Mouse (Mus musculus) forebrain, embryonic 12.5 days (tissue): ENCODE results near the gene Tmco1. TPM values are rescaled to one million over a fixed set of nuclear protein-coding genes. Genes with fewer than 3 reads are reported as not detected.
"Not testable (repeated sequence)": the region's sequence is repeated elsewhere in the genome, so short reads cannot be mapped to it uniquely, and the experiment has no call there.

Experiments
- ATAC-seq: fragments of 200-750 bp; cut with Nextera tagmentation; 2 replicates; pipeline ENCODE4 v1.8.0; 2017; ENCODE audit warnings: moderate TSS enrichment; ENCODE audit not compliant: low FRiP score
- H3K27ac ChIP-seq: fragments of 300-500 bp; sonication (generic); 2 replicates; pipeline ENCODE4 v1.5.1; 2016; ENCODE audit warnings: mild to moderate bottlenecking
- H3K27me3 ChIP-seq: fragments of 300-500 bp; sonication (generic); 2 replicates; pipeline ENCODE4 v1.6.1; 2016; ENCODE audit warnings: mild to moderate bottlenecking
- H3K36me3 ChIP-seq: fragments of 300-500 bp; sonication (generic); replicated peaks from 2 replicates; pipeline ENCODE4 v1.6.1; 2016; ENCODE audit warnings: mild to moderate bottlenecking
- H3K4me1 ChIP-seq: fragments of 300-500 bp; sonication (generic); 2 replicates; pipeline ENCODE4 v1.6.1; 2016
- H3K4me2 ChIP-seq: fragments of 300-500 bp; sonication (generic); 2 replicates; pipeline ENCODE4 v1.6.1; 2016; ENCODE audit warnings: mild to moderate bottlenecking, moderate library complexity
- H3K4me3 ChIP-seq: fragments of 300-500 bp; sonication (generic); replicated peaks from 2 replicates; pipeline ENCODE4 v1.5.1; 2016; ENCODE audit warnings: mild to moderate bottlenecking
- H3K9ac ChIP-seq: fragments of 300-500 bp; sonication (generic); 2 replicates; pipeline ENCODE4 v1.6.1; 2016; ENCODE audit warnings: mild to moderate bottlenecking
- H3K9me3 ChIP-seq: fragments of 300-500 bp; sonication (generic); 2 replicates; pipeline ENCODE4 v1.6.1; 2016
- WGBS: fragments of 180-500 bp; shearing (Covaris S2); methylation state at CpG from one replicate; pipeline ENCODE4 v1.1.7; 2016; 5-methylcytosine and 5-hydroxymethylcytosine counted together
- polyA plus RNA-seq: library from polyadenylated mRNA; unstranded; fragments of >200 nt; fragmentation: Nextera tagmentation; extraction: Ambion mirVana; gene quantifications from 2 replicates; pipeline ENCODE4 v1.2.1, GENCODE M21; 2016

The Tmco1 gene
- polyA plus RNA-seq, 1 experiment from 2014 or later, result 68.3 TPM

GRCm38 (mm10) chr1:167340910-167341528 lies 32.8 kb downstream of the Tmco1 start:
- no peak for ATAC-seq
- Histone ChIP-seq H3K4me2 (no peak overlapping the region), H3K27ac (no peak overlapping the region), H3K27me3 (peaks cover 12% of the 10 kb centered on the region), H3K9me3 (no peaks in the 10 kb centered on the region), H3K4me1 (0 out of 2 replicates have a peak, but pooled peaks cover 2% of the 10 kb centered on the region), H3K4me3 (no peak overlapping the region), H3K36me3 (no peaks in the 10 kb centered on the region), H3K9ac (no peak overlapping the region)
- 90% methylated on average over 3 of the region's 3 CpGs for WGBS

- WGBS, result 88% methylated on average over 10 of the region's 10 CpGs
- Histone ChIP-seq H3K4me1 (0 out of 2 replicates have a peak, but pooled peaks cover 2% of the 10 kb centered on the region), H3K9ac (no peak overlapping the region), H3K36me3 (no peaks in the 10 kb centered on the region), H3K9me3 (no peaks in the 10 kb centered on the region), H3K4me3 (no peak overlapping the region), H3K4me2 (no peak overlapping the region), H3K27ac (no peak overlapping the region), H3K27me3 (peaks cover 12% of the 10 kb centered on the region)
- no peak for ATAC-seq
Measured at GRCm38 (mm10) chr1:167342831-167343230, 34.7 kb downstream of the Tmco1 start.

GRCm38 (mm10) chr1:167345994-167346520 lies 37.9 kb downstream of the Tmco1 start:
- H3K4me1 ChIP-seq, H3K36me3 ChIP-seq, H3K9me3 ChIP-seq, H3K27ac ChIP-seq, H3K4me2 ChIP-seq, H3K27me3 ChIP-seq, H3K9ac ChIP-seq, ATAC-seq, H3K4me3 ChIP-seq: not testable (repeated sequence)
- WGBS, result 92% methylated on average over 10 of the region's 10 CpGs

GRCm38 (mm10) chr1:167349206-167349605 lies 41.0 kb downstream of the Tmco1 start:
- WGBS, result 65% methylated on average over 3 of the region's 3 CpGs
- not testable (repeated sequence) for H3K4me1 ChIP-seq, H3K36me3 ChIP-seq, H3K9me3 ChIP-seq, H3K9ac ChIP-seq, H3K27ac ChIP-seq, H3K4me2 ChIP-seq, ATAC-seq, H3K27me3 ChIP-seq, H3K4me3 ChIP-seq

- H3K9ac ChIP-seq, result peak within 1 kb of the TSS; percentile 62
- peak within 1 kb of the TSS; percentile 58 for H3K4me3 ChIP-seq
- H3K27ac ChIP-seq, result peak within 1 kb of the TSS; percentile 73; the same call in 1 of the 2 replicates
- no peaks in the 10 kb centered on the region for H3K9me3 ChIP-seq
- ATAC-seq, result peak; percentile 99
- peaks cover 8% of the 10 kb centered on the region for H3K36me3 ChIP-seq
- under 1% methylated on average over 55 of the region's 55 CpGs for WGBS
- H3K27me3 ChIP-seq, result no peaks in the 10 kb centered on the region
- H3K4me1 ChIP-seq, result peaks cover 4% of the 10 kb centered on the region; the same call in 1 of the 2 replicates
- H3K4me2 ChIP-seq, result peak within 1 kb of the TSS; percentile 81
Measured at GRCm38 (mm10) chr1:167349815-167350596, 41.8 kb downstream of the Tmco1 start, which contains the start of gene Aldh9a1. Gene Aldh9a1, plus strand, starts transcription at chr1:167349991.

GRCm38 (mm10) chr1:167350597-167351415 lies 42.6 kb downstream of the Tmco1 start:
- no peak for ATAC-seq
- 34% methylated on average over 13 of the region's 13 CpGs for WGBS
- Histone ChIP-seq H3K27ac (0 out of 2 replicates have a peak overlapping the region, but pooled peaks have one; percentile 73), H3K9ac (peak overlapping the region; percentile 62), H3K36me3 (peaks cover 16% of the 10 kb centered on the region), H3K4me1 (peaks cover 4% of the 10 kb centered on the region; the same call in 1 of the 2 replicates), H3K4me3 (peak overlapping the region; percentile 58), H3K9me3 (no peaks in the 10 kb centered on the region), H3K27me3 (no peaks in the 10 kb centered on the region), H3K4me2 (peak overlapping the region; percentile 81)

- no peaks in the 10 kb centered on the region for H3K27me3 ChIP-seq
- no peak overlapping the region for H3K4me3 ChIP-seq
- H3K4me2 ChIP-seq, result no peak overlapping the region
- no peak for ATAC-seq
- H3K4me1 ChIP-seq, result peaks cover 4% of the 10 kb centered on the region; the same call in 1 of the 2 replicates
- no peak overlapping the region for H3K27ac ChIP-seq
- no peaks in the 10 kb centered on the region for H3K9me3 ChIP-seq
- H3K36me3 ChIP-seq, result peaks cover 21% of the 10 kb centered on the region
- 91% methylated on average over 14 of the region's 14 CpGs for WGBS
- no peak overlapping the region for H3K9ac ChIP-seq
Measured at GRCm38 (mm10) chr1:167352403-167352802, 44.2 kb downstream of the Tmco1 start.

- Histone ChIP-seq H3K4me3 (no peak overlapping the region), H3K4me2 (no peak overlapping the region), H3K36me3 (peaks cover 23% of the 10 kb centered on the region), H3K27ac (no peak overlapping the region), H3K9me3 (no peaks in the 10 kb centered on the region), H3K4me1 (no peaks in the 10 kb centered on the region), H3K27me3 (no peaks in the 10 kb centered on the region), H3K9ac (no peak overlapping the region)
- ATAC-seq, result no peak
- 98% methylated on average over 9 of the region's 9 CpGs for whole genome bisulfite sequencing
Measured at GRCm38 (mm10) chr1:167357387-167357786, 49.2 kb downstream of the Tmco1 start.

- Histone ChIP-seq H3K4me3 (no peak overlapping the region), H3K4me1 (no peaks in the 10 kb centered on the region), H3K36me3 (peaks cover 23% of the 10 kb centered on the region), H3K4me2 (no peak overlapping the region), H3K9me3 (no peaks in the 10 kb centered on the region), H3K27ac (no peak overlapping the region), H3K9ac (no peak overlapping the region), H3K27me3 (no peaks in the 10 kb centered on the region)
- 90% methylated on average over 9 of the region's 9 CpGs for WGBS
- ATAC-seq, result no peak
Measured at GRCm38 (mm10) chr1:167358731-167359130, 50.6 kb downstream of the Tmco1 start.

- no peak for ATAC-seq
- Histone ChIP-seq H3K4me1 (no peaks in the 10 kb centered on the region), H3K27me3 (no peaks in the 10 kb centered on the region), H3K4me2 (no peak overlapping the region), H3K9ac (no peak overlapping the region), H3K4me3 (no peak overlapping the region), H3K27ac (no peak overlapping the region), H3K36me3 (peaks cover 12% of the 10 kb centered on the region), H3K9me3 (no peaks in the 10 kb centered on the region)
- WGBS, result 40% methylated on average over 4 of the region's 4 CpGs
Measured at GRCm38 (mm10) chr1:167360268-167360667, 52.1 kb downstream of the Tmco1 start.

- H3K27ac ChIP-seq, result no peak overlapping the region
- H3K9me3 ChIP-seq, result no peaks in the 10 kb centered on the region
- no peaks in the 10 kb centered on the region for H3K27me3 ChIP-seq
- WGBS, result 85% methylated on average over 4 of the region's 4 CpGs
- no peak overlapping the region for H3K4me3 ChIP-seq
- H3K36me3 ChIP-seq, result peaks cover 9% of the 10 kb centered on the region; the same call in 1 of the 2 replicates
- no peak overlapping the region for H3K4me2 ChIP-seq
- no peak overlapping the region for H3K9ac ChIP-seq
- no peaks in the 10 kb centered on the region for H3K4me1 ChIP-seq
- no peak for ATAC-seq
Measured at GRCm38 (mm10) chr1:167362819-167363218, 54.6 kb downstream of the Tmco1 start.

GRCm38 (mm10) chr1:167363322-167363721 lies 55.1 kb downstream of the Tmco1 start:
- no peak overlapping the region for H3K9ac ChIP-seq
- H3K4me1 ChIP-seq, result no peaks in the 10 kb centered on the region
- H3K27ac ChIP-seq, result no peak overlapping the region
- H3K27me3 ChIP-seq, result no peaks in the 10 kb centered on the region
- peaks cover 8% of the 10 kb centered on the region; the same call in 1 of the 2 replicates for H3K36me3 ChIP-seq
- H3K9me3 ChIP-seq, result no peaks in the 10 kb centered on the region
- 50% methylated on average over 5 of the region's 5 CpGs for WGBS
- ATAC-seq, result no peak
- no peak overlapping the region for H3K4me3 ChIP-seq
- H3K4me2 ChIP-seq, result no peak overlapping the region
